Mouse (Mus musculus): ENCODE measurements around the gene Hspb8. TPM values are rescaled to one million over a fixed set of nuclear protein-coding genes. Genes with fewer than 3 reads are reported as not detected.

Hspb8 gene
- total RNA-seq (2015) (not detected in 2 replicates), total RNA-seq (2017) (not detected in 2 replicates)

DNA sequence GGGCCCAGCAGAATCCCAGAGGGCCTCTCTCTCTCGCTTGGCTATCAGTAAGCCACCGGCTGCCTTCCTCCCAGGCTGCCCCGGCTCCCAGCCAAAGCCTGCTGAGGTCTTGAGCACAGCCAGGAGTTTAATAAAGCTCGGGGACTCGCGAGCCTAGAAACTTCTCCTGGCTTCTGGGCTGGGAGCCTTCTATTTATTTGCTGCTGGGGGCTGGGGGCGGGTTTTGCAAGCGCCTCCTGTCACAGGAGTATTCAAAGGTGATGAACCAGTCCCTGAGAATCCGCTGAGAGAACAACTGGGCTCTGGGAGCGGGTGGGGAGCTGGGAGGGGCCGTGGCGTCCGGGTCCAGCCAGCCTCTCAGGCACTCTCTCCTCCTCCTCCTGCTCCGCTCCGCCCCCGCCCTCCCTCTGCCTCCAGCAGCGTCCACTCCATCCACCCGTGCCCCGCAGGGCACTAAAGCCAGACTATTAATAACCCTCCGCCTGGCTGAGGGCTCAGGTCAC lies at the start of gene Hspb8:
Hspb8 (minus strand) TSS at position 166 of the 503 bp plus-strand sequence.
- ATAC-seq (ENCODE audit: poor library complexity, severe bottlenecking): no peak

DNA sequence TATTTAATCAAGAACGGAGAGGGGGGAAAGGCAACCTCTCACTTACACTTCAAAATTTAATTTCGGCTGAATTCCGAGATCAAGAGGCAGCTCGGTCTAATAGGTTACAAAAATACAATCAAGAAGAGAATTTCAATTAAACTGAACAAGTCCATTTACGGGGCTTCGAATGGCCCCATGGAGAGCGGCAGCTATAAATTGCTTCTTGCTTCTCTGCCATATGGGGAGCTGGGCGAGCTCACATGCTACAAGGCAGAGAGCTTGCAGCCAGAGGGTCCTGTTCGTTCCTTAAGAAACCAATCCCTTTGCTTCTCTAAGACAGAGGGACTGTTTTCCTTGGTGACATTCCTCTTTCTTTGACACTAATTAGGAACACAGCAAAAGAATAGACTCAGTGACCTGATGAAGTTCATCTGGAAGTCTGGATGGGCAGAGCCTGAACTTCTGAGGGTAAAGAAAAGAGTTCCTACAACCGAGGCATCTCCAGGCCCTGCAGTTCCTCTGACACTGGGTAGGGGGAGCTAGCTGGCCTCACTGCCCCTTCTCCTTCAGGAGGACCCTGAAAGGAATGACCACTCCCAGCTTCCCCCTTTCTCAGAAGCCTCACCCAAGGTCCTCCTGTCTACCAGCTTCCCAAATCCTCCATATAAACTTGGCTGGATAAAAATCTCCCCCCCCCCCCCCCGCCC lies 38.8 kb upstream of the Hspb8 start:
- no peak for ATAC-seq (ENCODE audit: poor library complexity, severe bottlenecking)

DNA sequence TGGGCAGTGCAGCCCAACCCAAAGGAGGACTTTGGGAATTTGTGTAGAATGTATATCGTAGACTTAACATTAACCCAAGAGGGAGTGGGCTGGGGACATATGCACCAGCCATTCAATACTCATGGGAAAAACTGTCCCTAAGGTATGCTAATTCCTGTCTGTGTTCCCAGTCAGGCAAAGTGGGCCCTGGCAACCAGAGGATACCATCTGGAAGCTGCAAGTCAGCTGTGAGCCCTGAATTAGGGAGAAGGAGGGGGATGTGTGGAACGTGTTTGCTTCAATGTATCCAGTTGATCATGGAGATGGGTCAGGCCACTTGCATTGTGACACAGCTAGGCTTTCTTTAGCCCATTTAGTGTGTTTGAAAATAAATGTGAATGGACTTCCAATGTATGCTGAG lies 37.3 kb upstream of the Hspb8 start:
- ATAC-seq (ENCODE audit: poor library complexity, severe bottlenecking): no peak

DNA sequence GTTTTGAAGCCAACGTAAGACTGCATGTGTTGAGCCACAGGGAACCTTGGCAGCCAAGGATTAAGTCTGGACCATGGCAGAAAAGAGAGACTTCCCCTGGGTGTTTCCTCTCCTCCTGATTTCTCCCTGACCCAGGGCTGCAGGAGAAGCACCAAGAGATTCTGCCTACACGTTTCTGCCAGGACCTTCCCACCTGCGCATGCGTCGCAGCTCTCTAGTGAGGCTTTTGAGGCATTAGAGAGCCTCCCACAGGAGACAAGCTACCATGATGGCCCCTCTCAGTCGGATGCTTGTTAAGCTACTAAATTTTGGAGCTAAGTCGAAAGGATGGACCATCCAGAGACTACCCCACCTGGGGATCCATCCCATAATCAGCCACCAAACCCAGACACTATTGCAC lies 35.1 kb upstream of the Hspb8 start:
- ATAC-seq (ENCODE audit: poor library complexity, severe bottlenecking): no peak

DNA sequence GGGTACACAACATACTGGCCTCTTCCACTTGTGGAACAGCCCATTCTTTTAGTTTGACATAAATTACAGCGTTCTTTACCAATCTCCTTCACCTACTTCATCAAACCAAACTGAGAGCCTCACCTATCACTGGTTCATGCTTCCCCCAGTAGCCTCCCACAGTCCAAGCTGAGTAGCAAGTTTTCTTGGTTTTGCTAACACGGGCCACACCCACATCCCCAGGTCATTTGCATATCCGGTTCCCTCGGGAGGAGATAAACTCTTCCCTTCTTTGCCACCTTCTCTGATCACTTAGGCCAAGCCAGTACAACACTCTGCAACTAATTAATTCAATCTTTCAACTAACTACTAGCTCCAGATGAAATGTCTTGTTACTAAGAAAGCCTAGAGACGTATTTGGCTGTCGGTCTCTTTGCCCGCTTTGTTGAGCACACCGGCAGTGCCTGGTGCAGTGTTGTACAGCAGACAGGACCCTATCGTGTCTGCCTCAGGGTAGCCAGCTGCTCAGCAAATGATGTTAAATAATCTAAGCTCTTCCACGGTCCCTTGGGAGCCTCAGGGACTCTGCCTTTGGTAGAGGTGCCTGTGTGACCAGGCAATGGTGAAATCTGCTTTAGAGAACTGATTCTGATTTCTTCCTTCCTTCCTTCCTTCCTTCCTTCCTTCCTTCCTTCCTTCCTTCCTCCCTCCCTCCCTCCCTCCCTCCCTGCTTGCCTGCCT lies 34.3 kb upstream of the Hspb8 start:
- ATAC-seq (ENCODE audit: poor library complexity, severe bottlenecking): no peak

DNA sequence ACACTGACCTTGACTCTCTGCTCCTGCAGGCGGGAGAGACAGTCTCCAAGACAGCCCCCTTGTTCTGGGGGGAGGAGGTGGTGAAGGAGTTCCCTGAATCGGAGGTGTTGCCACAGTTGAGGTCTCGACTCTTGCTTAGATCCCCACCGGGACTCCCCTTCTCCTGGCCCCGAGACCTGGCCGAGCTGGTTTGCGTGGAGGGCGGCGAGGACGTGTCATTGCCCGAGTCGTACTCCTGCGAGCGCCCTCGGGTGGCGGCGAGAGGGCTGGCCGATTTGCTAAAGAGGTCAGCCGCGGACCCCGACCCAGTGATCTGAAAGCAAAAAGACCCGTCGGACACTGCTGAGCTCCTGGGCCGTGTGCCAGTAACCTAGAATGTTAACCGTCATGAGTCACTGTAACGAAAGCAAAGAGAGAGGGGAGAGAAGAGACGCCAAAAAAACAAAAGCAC lies 30.8 kb upstream of the Hspb8 start:
- no peak for ATAC-seq (ENCODE audit: poor library complexity, severe bottlenecking)

DNA sequence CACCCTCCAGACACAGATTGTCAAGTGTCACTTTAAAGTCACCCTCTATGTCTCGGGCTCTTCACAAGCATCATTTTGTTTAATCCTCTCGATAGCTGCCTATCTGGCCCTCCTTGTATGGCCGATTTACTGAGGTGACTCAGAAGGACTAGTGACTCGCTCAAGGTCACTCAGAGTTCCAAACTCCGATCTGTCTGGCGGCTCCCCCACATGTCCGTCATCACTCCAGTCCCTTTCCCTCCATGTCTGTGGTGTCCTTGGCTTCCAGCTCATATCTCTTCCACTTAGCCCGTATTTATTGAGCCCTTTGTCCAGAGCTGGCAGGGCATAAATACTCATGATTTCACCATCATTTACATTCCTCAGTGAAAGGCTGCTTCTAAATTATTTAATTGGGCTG lies 28.2 kb upstream of the Hspb8 start:
- ATAC-seq (ENCODE audit: poor library complexity, severe bottlenecking): no peak

DNA sequence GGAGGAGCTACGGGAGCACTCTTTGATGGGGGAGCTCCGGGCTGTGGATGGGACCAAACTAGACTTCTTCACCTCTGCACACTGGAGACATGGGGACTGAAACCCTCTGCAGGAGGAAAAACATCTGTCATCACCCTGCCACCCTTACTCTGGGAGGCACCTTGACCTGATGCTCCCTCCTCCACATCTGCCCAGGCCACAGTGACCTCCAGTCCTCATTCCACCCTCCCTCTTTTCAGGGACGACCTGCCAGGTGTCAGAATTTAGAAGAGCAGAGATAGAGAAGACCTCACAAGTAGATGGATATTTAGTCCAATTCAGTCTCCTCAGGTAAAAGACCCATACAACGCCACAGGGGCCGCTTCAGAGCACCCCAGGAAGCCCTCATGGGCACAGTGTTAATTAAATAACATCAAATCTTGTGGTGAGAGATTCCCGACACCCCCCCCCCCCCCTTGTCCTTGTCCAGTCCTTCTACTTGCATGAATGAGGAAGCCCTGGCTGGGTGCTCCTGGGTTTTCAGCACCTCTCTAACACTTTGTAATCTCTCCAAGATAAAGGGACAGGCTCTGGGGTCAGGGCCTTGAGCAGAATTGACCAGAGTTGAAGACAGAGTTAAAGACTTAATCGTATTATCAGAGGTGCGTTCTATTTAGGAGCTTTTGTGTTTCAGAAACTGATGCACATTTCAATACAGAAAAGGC lies 27.0 kb upstream of the Hspb8 start:
- ATAC-seq (ENCODE audit: poor library complexity, severe bottlenecking): no peak

DNA sequence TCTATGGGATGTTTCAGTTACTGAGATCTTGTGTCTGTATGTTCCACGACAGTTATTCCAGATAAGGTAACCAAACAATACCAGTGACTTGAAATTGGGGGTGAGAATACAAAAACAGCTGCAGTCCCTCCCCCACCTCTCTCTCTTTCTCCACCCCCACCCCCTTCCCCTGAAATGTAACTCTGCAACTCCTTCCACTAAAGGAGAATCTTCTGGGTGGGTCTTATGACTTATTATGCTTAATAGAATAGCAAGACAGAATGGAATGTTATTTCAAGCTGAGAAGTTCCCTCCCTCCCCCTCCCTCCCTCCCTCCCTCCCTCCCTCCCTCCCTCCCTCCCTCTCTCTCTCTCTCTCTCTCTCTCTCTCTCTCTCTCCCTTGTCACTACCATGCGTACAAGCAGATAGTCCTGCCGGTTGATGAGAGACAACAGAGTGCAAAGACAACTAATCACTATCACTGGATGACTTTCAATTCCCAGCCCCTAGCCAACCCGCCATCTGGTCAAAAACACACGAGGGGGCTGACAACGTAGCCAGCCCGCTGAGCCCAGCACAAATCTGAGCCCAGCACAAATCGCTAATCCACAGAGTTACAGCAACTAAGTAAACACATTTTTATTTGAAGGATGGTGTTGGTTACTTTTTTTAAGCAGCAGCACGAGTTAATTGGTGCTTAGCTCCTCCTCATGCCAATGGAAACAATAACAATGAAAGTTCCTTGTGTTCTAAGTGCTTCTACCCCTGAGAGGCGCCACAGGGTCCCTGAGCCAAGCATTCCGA lies 25.9 kb upstream of the Hspb8 start:
- ATAC-seq (ENCODE audit: poor library complexity, severe bottlenecking): no peak

DNA sequence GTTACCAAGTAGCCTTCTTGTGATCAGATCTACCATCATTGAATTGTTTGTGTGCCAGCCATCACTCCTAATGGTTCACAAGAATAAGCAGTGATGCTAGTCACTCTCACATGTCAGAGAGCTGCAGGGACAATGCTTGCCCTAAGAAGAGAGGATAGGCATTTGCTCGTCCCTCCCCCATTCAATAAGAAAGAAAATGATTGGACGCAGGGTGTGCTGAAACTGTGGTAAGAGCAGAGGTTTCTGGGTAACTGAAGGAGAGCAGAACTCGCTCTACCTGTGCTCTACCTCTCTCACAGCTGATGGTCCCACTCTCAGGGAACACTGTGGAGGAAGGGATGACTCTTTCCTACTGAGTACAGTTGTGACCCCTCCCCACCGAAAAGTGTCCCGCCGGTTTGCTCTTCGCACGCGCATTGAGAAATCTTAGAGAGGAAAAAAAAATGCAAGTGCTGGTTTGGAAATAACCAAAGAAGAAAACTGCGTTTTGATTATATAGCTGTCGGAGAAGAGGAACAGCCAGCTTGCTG lies 25.2 kb upstream of the Hspb8 start:
- no peak for ATAC-seq (ENCODE audit: poor library complexity, severe bottlenecking)

DNA sequence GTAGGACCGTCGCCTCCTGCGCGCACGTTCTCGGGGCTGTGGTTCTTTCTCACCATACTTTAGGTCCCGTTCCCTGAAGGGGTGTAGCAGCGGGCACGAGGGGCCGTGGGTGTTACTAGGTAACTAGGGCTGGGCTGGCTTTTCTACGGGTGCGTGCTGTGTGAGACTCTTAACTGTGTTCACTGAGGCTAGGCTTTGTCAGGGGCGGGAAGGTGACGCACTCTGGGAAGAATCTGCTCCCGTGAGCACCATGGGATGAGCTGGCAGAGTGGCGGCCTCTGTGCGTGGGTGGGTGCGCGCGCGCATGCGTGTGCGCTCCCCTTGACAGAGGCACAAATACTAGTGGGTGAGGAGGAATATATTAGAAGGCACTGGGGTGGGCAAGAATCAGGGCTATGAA lies 23.9 kb upstream of the Hspb8 start:
- no peak for ATAC-seq (ENCODE audit: poor library complexity, severe bottlenecking)

DNA sequence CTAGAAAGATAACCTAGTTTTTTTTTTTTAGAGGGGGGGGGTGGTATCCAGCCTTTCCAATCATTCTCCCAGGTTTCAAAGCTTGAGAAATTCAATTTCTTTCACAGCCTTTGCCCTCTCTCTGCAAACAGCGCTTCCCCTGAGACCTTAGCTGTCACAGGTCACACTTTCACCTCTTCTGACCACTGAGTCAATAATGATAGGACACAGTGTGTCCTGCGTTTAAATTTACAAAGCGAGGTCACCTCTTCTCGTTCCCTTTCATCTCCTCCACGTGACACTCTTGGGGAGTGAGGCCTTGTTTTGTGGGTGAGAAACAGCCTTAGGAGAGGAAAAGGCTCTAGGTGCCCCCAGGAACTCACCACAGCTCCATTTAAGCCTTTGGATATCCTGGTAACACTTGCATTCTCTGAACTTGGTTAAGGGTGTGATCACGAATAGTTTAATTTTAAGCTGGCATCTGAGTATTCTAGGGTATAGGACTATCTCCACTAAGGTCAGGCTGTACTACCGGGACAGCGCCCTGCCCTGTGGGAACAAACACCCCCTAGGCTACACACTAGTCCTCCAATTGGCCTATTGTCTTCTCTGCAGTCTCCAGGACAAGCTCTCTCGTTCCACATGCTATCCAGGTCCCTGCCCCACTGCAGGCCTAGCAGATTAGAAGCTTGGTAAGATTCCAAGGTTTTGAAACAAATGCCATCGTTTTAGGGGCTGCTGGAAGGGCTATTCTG lies 23.1 kb upstream of the Hspb8 start:
- no peak for ATAC-seq (ENCODE audit: poor library complexity, severe bottlenecking)

DNA sequence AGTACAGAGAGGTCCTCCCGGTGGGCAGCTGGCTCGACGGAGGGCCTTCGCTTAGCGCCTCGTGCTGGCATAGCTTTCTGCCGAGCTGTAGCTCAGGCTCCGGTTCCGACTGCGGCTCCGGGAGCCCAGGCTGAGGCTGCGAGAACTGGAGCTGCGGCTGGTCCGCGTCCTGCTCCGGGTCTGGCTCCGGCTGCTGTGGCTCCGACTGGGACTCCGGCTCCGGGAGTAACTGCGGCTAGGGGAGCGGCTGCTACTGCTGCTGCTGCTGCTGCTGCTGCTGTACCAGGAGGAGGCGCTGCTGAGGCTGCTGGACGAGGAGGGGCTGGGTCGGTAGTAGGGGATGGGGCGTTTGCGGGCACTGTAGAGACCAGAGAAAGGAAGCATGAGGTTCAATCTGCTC lies 21.9 kb upstream of the Hspb8 start:
- ATAC-seq (ENCODE audit: poor library complexity, severe bottlenecking): no peak

DNA sequence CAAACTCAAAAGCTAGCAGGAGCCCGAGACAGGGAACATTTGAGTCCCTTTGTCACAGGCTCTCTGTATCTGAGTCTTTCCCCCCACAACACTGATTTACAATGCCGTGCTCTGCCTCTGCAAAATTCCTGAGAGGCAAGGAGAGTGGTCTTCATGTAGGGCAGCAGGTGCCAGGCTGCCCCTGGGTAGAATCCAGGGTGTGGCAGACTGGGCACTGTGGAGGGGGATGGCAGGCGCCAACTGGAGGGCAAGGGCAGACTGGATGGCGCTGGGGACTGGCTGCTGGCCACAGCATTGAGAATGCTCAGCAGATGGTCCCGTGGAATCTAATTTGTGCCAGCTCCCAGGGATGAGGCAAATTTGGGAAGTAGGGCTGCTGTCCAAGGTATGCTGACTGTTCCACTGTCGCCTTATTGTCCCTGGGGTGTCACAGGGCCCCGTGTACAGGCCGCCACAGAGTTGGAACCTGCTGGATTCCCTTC lies 20.8 kb upstream of the Hspb8 start:
- no peak for ATAC-seq (ENCODE audit: poor library complexity, severe bottlenecking)

DNA sequence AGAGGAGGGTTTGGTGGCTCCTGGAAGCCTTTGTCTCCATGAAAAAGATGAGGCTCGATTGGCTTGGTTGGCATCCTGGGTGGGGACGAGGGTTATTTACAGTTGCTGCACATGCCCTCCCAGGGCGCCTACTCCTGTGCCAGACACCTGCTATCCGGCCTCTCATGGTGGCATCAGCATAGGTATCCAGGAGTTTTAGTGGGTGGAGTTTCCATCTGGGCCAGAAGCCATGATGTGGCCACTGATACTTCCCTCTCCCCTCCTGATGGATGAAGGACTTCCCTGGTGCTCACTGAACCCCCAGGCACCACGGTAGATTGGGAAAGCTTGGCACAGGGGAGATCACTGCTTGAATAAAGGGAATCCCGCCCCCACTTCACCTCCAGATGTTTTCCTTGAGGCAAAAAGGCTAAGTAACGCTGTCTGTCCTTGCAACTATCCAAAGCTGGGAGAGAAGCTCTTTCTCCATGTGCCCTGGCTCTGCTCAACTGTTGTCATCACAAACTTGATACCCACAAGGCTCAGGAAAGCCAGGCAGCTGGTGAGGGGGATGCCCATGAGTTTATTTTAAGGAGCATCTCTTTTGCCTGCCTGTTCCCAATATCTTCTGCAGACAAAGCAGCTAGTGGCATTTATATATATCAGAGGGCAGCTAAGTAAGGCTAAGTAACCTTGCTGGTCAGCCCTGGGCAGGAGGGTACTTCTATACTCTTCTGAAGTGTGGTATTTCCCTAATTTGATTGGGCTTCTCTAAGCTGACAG lies 20.2 kb upstream of the Hspb8 start:
- no peak for ATAC-seq (ENCODE audit: poor library complexity, severe bottlenecking)

DNA sequence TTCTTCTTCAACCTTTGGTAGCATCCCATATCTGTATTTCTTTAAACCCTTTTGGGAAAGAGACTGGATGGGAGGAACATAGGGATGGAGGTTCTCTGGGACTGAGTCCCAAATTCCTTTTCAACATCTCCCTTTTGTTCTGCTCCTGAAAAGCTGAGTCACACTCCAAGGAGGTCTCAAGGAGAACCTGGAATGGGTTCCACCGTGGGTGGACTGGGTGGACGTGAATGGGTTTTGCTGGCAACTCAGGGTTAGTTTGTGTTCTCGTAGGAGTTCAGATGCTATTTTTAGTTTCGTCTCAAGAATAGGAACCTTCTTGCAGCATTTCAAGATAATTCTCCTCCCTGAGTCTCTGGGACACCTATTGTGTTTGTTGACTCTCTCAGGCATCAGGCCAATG lies 17.6 kb upstream of the Hspb8 start:
- ATAC-seq (ENCODE audit: poor library complexity, severe bottlenecking): no peak

DNA sequence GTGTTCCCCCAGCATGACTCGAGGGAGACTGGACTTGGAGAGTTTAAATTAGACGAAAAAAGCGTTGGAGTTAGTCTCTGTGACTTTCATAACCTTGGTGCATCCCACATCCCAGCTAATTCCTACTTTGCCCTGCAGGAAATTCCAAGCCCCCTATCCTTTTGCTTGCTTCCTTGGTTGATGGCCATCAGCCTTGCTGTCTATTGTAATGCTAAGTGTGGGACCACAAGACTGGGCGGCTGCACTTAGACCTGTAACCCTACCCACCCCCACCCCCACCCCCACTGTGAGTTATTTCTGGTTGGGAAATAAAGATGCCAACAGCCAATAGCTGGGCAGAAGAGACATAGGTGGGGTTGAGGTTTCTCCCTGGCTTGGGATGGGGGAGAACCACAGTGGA lies 15.7 kb upstream of the Hspb8 start:
- no peak for ATAC-seq (ENCODE audit: poor library complexity, severe bottlenecking)

DNA sequence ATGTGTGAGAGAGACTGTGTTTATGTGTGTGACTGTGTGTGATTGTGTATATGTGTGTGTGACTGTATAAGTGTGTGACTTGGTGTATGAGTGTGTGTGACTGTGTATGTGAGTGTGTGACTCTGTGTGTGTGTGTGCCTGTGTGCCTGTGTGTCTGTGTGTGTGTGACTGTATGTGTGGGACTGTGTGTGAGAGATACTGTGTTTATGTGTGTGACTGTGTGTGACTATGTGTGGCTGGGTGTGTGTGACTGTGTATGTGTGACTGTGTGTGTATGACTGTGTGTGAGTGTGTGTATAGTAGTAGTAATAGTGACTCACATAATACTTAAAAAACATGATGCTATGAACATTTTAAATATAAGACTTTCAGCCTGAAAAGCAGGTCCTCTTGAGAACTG lies 13.5 kb upstream of the Hspb8 start:
- no peak for ATAC-seq (ENCODE audit: poor library complexity, severe bottlenecking)

All from megakaryocyte, adult 5-6 weeks (primary cell).